Mouse (Mus musculus) kidney, postnatal 25 days (tissue): ENCODE results near the gene Klf5.

Source experiments
- DNase-seq, 2 experiments: peaks; one replicate each; pipeline ENCODE4 v3.0.0; 2021; ENCODE audit warnings: mixed read lengths in 2 of 2

Gene Klf5

GRCm38 (mm10) chr14:99310358-99310757, 11.9 kb downstream of the Klf5 start:
- DNase-seq = no peak

- DNase-seq = no peak
Measured at GRCm38 (mm10) chr14:99313062-99313461, 14.6 kb downstream of the Klf5 start.

GRCm38 (mm10) chr14:99316275-99316674, 17.8 kb downstream of the Klf5 start:
- DNase-seq = no peak

- no peak for DNase-seq
Measured at GRCm38 (mm10) chr14:99320736-99321135, 22.2 kb downstream of the Klf5 start.

GRCm38 (mm10) chr14:99323376-99323775, 24.9 kb downstream of the Klf5 start:
- DNase-seq = peak in 1 of 2 experiments; percentile 12

- DNase-seq = no peak
Measured at GRCm38 (mm10) chr14:99324523-99324922, 26.0 kb downstream of the Klf5 start.

GRCm38 (mm10) chr14:99325597-99326472, 27.3 kb downstream of the Klf5 start:
- DNase-seq = no peak

- no peak for DNase-seq
Measured at GRCm38 (mm10) chr14:99336598-99336997, 38.1 kb downstream of the Klf5 start.

- peak in 1 of 2 experiments; percentile 14 for DNase-seq
Measured at GRCm38 (mm10) chr14:99339021-99339420, 40.5 kb downstream of the Klf5 start.

- DNase-seq = no peak
Measured at GRCm38 (mm10) chr14:99339681-99340522, 41.4 kb downstream of the Klf5 start.

- DNase-seq = no peak
Measured at GRCm38 (mm10) chr14:99340703-99341102, 42.2 kb downstream of the Klf5 start.

- no peak for DNase-seq
Measured at GRCm38 (mm10) chr14:99348175-99348764, 49.8 kb downstream of the Klf5 start.

GRCm38 (mm10) chr14:99349606-99350005, 51.1 kb downstream of the Klf5 start:
- no peak for DNase-seq

GRCm38 (mm10) chr14:99352989-99353388, 54.5 kb downstream of the Klf5 start:
- no peak for DNase-seq

- no peak for DNase-seq
Measured at GRCm38 (mm10) chr14:99354046-99354445, 55.6 kb downstream of the Klf5 start.

- no peak for DNase-seq
Measured at GRCm38 (mm10) chr14:99354761-99355609, 56.5 kb downstream of the Klf5 start.

GRCm38 (mm10) chr14:99355610-99355870, 57.0 kb downstream of the Klf5 start:
- DNase-seq = no peak

- no peak for DNase-seq
Measured at GRCm38 (mm10) chr14:99362956-99363355, 64.5 kb downstream of the Klf5 start.

GRCm38 (mm10) chr14:99364007-99364784, 65.7 kb downstream of the Klf5 start:
- DNase-seq = no peak
